Mouse (Mus musculus) midbrain, embryonic 14.5 days (tissue): ENCODE measurements around the gene Tcl1. TPM values are rescaled to one million over a fixed set of nuclear protein-coding genes. Genes with fewer than 3 reads are reported as not detected.
A peak's percentile ranks its signal among the peaks of the same experiment; 100 is the strongest.
"Not testable (repeated sequence)": the region's sequence is repeated elsewhere in the genome, so short reads cannot be mapped to it uniquely, and the experiment has no call there.

Source experiments
- ATAC-seq: fragments of 200-750 bp; cut with Nextera tagmentation; 2 replicates; pipeline ENCODE4 v1.8.0; 2017; ENCODE audit warnings: moderate number of reproducible peaks, moderate library complexity; ENCODE audit not compliant: low FRiP score, low TSS enrichment
- DNase-seq: peaks from one replicate; pipeline ENCODE4 v3.0.0-alpha.2; 2015
- H3K27ac ChIP-seq: fragments of 300-500 bp; sonication (generic); replicated peaks from 2 replicates; pipeline ENCODE4 v1.5.1; 2014; ENCODE audit warnings: mild to moderate bottlenecking, low read depth, low read length, moderate library complexity
- H3K27me3 ChIP-seq: fragments of 300-500 bp; sonication (generic); 2 replicates; pipeline ENCODE4 v1.6.1; 2014; ENCODE audit warnings: low read length, control low read depth, mixed read lengths; ENCODE audit not compliant: control insufficient read depth, insufficient read depth
- H3K36me3 ChIP-seq: fragments of 300-500 bp; sonication (generic); 2 replicates; pipeline ENCODE4 v1.6.1; 2014; ENCODE audit warnings: low read length, control low read depth; ENCODE audit not compliant: control insufficient read depth, insufficient read depth
- H3K4me1 ChIP-seq: fragments of 300-500 bp; sonication (generic); 2 replicates; pipeline ENCODE4 v1.6.1; 2014; ENCODE audit warnings: mild to moderate bottlenecking, antibody characterized with exemption, low read length, control low read depth; ENCODE audit not compliant: control insufficient read depth, insufficient read depth
- H3K4me2 ChIP-seq: fragments of 300-500 bp; sonication (generic); 2 replicates; pipeline ENCODE4 v1.6.1; 2014; ENCODE audit warnings: mild to moderate bottlenecking, low read length, moderate library complexity
- H3K4me3 ChIP-seq: fragments of 300-500 bp; sonication (generic); replicated peaks from 2 replicates; pipeline ENCODE4 v1.5.1; 2014; ENCODE audit warnings: low read depth, low read length
- H3K9ac ChIP-seq: fragments of 300-500 bp; sonication (generic); replicated peaks from 2 replicates; pipeline ENCODE4 v1.6.1; 2014; ENCODE audit warnings: mild to moderate bottlenecking, low read length, moderate library complexity
- H3K9me3 ChIP-seq: fragments of 300-500 bp; sonication (generic); 2 replicates; pipeline ENCODE4 v1.6.1; 2016; ENCODE audit warnings: low read length, control low read depth, mixed read lengths; ENCODE audit not compliant: control insufficient read depth
- WGBS: fragments of 180-500 bp; shearing (Covaris S2); extraction: QIAGEN DNeasy Blood & Tissue Kit; methylation state at CpG from one replicate; pipeline ENCODE4 v1.1.7; 2014; 5-methylcytosine and 5-hydroxymethylcytosine counted together
- polyA plus RNA-seq: library from polyadenylated mRNA; unstranded; fragments of >200 nt; fragmentation: Nextera tagmentation; extraction: Ambion mirVana; gene quantifications from 2 replicates; pipeline ENCODE4 v1.2.1, GENCODE M21; 2014

Gene Tcl1
- polyA plus RNA-seq, 1 experiment from 2014 or later: not detected

DNA sequence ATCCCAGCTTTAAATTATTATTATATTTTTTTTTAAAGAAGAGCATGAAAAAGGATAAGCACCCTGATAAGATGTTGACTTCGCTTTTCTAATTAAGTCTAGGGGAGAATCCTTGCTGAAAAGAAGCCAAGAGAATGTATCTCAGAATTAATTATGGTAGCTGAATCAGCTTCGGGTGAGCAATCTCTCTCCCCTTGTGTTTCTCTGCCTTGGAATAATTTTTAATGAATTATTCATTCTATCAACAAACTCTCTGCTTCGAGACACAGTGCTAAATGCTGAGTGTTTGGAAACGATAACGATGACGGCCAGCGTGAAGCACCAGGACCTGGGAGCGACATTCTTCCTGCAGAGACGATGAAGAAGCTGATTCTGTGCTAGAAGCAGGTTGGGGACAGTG lies 16.5 kb upstream of the Tcl1 start:
- WGBS: 48% methylated on average over 9 of the region's 9 CpGs
- Histone ChIP-seq H3K9ac (no peak overlapping the region), H3K4me2 (no peak overlapping the region), H3K27ac (peak overlapping the region; percentile 71), H3K27me3 (no peaks in the 10 kb centered on the region), H3K9me3 (no peaks in the 10 kb centered on the region), H3K4me3 (no peak overlapping the region), H3K4me1 (peaks cover 8% of the 10 kb centered on the region), H3K36me3 (no peaks in the 10 kb centered on the region)
- ATAC-seq (no peak), DNase-seq (peak; percentile 48)

DNA sequence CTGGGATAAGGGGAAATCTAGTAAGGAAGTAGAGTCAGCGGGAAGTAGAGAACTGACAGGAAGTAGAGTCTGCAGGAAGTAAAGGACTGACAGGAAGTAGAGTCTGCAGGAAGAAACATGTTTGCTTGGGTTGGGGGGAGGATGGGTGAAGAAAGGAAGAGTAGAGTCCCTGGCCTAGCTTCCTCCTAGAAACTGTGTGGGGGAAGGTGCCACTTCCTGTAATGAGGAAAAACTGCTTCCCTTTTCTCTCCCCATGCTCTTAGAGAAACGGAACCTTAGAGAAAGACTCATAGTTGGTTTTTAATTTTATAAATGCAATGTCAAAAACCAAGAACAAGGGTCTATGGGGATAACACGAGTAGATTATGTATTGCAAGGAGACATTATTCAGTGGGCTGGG lies 12.5 kb upstream of the Tcl1 start:
- H3K9ac ChIP-seq: no peak overlapping the region
- no peaks in the 10 kb centered on the region for H3K9me3 ChIP-seq
- H3K4me1 ChIP-seq: peaks cover 9% of the 10 kb centered on the region
- no peak overlapping the region for H3K4me3 ChIP-seq
- no peaks in the 10 kb centered on the region for H3K36me3 ChIP-seq
- no peak overlapping the region for H3K4me2 ChIP-seq
- DNase-seq (no peak), ATAC-seq (no peak)
- H3K27me3 ChIP-seq: no peaks in the 10 kb centered on the region
- H3K27ac ChIP-seq: no peak overlapping the region
- 93% methylated on average over 3 of the region's 3 CpGs for WGBS

DNA sequence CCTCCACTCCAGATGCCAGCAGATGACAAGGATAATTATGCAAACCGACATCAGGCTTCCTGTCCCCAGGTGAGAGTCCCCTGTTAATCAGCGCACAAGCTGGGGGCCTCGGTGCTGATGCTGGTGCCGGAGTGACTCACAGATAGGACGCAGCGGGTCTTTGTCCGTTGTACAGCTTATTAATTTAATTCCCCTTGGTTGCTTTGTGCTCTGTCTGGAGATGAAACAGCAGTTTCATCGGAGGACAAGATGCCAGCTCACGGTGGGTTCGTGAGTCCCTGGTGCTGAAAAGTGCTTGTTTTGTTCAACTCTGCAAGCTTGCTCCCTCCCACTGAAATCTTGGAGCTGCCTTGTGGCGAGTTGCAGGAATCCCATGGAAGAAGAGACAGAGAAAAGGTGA lies 11.8 kb upstream of the Tcl1 start:
- peak overlapping the region; percentile 27 for H3K4me2 ChIP-seq
- H3K27ac ChIP-seq: peak overlapping the region; percentile 45; the same call in 1 of the 2 replicates
- H3K27me3 ChIP-seq: no peaks in the 10 kb centered on the region
- whole genome bisulfite sequencing: 43% methylated on average over 11 of the region's 11 CpGs
- peak; percentile 53 for DNase-seq
- peaks cover 9% of the 10 kb centered on the region for H3K4me1 ChIP-seq
- H3K4me3 ChIP-seq: no peak overlapping the region
- no peaks in the 10 kb centered on the region for H3K36me3 ChIP-seq
- H3K9ac ChIP-seq: no peak overlapping the region; the same call in 1 of the 2 replicates
- H3K9me3 ChIP-seq: no peaks in the 10 kb centered on the region
- ATAC-seq: no peak

DNA sequence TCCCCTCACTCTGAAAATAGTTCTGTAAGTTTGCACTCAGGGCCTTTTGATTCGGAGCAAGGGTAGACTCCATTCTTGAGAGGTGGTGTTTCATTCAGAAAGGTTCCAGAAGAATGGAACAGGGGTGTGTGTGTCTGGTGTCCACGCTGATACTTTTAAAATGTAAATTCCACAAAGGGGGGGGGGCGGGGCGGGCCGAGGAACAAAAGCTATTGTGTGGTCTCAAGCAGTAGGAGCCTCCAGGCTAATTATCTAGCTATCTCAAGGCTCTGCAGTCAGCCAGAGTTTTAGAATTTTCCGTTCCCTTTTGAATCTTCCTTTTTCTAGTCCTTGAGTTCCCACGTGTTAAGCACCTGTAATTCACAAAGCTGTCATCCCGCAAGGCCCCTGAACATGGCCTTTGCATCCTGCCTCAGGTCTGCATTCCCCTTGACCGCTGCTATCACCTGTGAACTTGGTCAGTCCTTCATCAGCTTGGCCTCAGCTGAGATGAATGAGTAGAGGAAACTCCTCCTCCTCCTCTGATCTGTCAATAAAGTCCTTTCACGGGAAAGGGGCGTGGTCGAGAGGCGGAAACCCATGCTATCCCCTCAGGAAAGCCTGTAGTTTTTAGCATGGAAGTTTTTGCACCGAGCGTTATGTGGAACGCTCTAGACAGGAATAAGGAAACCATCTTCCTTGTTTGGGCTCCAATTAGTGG lies 2.2 kb upstream of the Tcl1 start:
- no peaks in the 10 kb centered on the region for H3K36me3 ChIP-seq
- ATAC-seq (no peak), DNase-seq (no peak)
- 43% methylated on average over 16 of the region's 16 CpGs for whole genome bisulfite sequencing
- H3K27me3 ChIP-seq: no peaks in the 10 kb centered on the region
- H3K27ac ChIP-seq: no peak overlapping the region
- no peak overlapping the region for H3K4me2 ChIP-seq
- no peaks in the 10 kb centered on the region for H3K9me3 ChIP-seq
- H3K4me1 ChIP-seq: no peaks in the 10 kb centered on the region
- no peak overlapping the region for H3K9ac ChIP-seq
- no peak overlapping the region for H3K4me3 ChIP-seq

DNA sequence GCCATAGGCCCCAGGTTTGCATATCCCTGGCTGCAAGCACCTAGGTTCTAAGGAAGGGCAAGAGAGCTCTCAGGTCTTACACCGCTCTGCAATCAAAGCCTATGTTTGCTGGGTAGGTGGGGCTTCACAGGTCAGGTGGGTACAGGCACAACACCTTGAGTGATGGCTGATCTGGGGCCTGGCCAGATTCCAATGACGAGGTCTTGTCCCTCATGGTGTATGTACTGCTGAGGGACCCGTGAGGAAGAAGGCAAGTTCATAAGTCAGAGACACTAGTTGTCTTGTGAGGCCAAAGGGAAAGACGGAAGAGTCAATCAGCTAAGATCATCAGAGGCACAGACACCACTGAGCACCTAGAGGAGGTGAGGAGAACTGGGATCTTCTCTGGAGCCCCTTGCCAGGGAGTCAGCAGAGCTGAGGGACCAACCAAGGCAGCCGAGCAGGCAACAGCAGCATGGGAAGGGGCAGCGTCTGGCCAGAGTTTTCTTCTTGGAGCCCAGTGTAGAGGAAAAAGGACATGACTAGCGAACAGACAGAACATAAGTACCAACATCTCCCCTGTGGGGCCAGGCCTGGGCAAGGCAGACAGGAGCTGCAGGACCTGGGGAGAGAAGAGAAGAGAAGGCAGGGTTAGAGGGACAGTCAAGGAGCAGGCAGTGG lies 5.4 kb downstream of the Tcl1 start:
- 92% methylated on average over 7 of the region's 7 CpGs for WGBS
- no peak overlapping the region for H3K9ac ChIP-seq
- no peak for DNase-seq
- no peaks in the 10 kb centered on the region for H3K9me3 ChIP-seq
- H3K27ac ChIP-seq: no peak overlapping the region
- H3K4me1 ChIP-seq: no peaks in the 10 kb centered on the region
- H3K36me3 ChIP-seq: no peaks in the 10 kb centered on the region
- H3K27me3 ChIP-seq: no peaks in the 10 kb centered on the region
- H3K4me3 ChIP-seq: no peak overlapping the region
- ATAC-seq: no peak
- H3K4me2 ChIP-seq: no peak overlapping the region

DNA sequence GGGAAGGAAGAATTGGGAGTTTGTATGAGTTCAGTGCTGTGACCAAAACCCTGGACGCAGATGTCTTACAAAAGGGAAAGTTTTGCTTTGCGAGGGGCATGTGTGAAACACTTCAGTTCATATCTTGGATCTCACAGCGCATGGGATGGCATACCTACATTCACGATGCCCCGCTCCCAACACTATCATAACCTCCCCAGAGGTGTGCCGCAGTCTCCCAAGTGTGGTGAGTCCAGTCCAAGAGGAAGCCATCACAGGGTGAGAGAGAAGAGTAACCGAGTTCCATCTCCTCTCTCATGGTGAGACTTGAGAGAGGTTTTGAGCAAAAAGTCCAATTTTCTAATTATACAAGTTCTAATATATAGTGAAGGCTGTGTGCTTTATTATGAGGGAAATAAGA lies 13.4 kb downstream of the Tcl1 start:
- 95% methylated on average over 7 of the region's 7 CpGs for WGBS
- H3K9ac ChIP-seq: no peak overlapping the region
- H3K36me3 ChIP-seq: no peaks in the 10 kb centered on the region

DNA sequence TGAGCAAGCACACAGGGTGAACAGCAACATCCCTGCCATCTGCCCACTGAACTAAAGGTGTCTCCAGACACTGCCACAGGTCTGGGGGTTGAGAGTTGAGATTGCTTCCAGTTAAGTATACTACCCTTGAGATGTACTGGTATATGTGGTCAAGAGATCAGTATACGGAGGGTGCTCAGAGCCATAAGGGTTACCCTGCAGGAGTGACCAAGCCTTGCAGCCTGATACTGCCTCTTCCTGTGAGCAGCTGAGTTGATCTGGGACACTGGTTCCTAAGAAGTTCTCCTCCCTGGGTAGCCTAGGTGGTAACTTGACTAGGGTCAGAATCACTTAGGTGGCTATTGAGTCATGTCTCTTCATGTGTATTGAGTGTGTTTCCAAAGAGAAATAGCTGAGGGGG lies 14.2 kb downstream of the Tcl1 start:
- WGBS: 96% methylated on average over 1 of the region's 1 CpGs
- Histone ChIP-seq H3K9me3 (no peaks in the 10 kb centered on the region), H3K27me3 (no peaks in the 10 kb centered on the region), H3K4me3 (no peak overlapping the region), H3K9ac (no peak overlapping the region), H3K36me3 (no peaks in the 10 kb centered on the region), H3K27ac (no peak overlapping the region), H3K4me2 (no peak overlapping the region), H3K4me1 (no peaks in the 10 kb centered on the region)
- ATAC-seq (no peak), DNase-seq (no peak)

More for the DNA sequence above, 13.4 kb downstream of the Tcl1 start:
- Histone ChIP-seq H3K9me3 (no peaks in the 10 kb centered on the region), H3K4me3 (no peak overlapping the region), H3K4me1 (no peaks in the 10 kb centered on the region), H3K4me2 (no peak overlapping the region), H3K27me3 (no peaks in the 10 kb centered on the region), H3K27ac (no peak overlapping the region)
- DNase-seq (no peak), ATAC-seq (no peak)

DNA sequence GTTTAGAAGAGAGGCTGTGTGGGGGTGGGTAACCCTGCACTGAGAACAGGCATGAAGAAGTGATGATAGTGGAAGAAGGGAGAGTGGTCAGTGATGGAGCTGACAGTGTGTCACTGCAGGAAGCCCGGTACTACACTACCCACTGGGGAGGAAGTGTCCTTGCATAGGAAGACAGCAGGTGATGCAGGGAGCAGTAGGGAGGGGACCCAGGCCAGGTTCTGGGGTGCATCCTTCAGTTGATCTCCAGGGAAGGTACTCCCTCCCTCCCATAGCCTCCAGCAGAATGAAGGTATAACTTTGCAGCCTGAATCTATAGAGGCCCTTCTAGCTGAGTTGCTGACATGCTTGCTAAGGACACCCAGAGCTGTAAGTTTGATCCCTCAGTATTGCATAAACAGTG lies 15.5 kb downstream of the Tcl1 start:
- 65% methylated on average over 1 of the region's 1 CpGs for WGBS
- H3K36me3 ChIP-seq: no peaks in the 10 kb centered on the region
- no peak overlapping the region for H3K4me3 ChIP-seq

DNA sequence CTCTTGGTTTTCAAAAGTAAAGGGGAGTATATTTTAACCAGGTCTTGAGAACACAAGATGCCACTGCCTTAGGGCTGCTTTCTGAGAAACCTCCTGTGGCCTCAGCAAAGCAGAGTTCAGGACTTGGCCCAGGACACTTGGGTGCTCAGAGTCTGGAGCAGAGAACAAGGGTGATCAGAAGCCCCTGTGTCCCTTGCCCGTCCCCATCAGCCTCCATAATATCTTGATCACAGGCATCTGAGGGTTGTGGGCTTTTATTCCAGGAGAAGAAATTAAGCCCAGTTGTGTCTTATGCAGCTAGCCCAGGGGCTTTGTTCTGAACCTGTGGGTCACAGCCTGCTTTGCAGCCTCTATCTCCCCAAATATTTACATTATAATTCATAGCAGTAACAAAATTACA lies 20.9 kb downstream of the Tcl1 start, which contains the start of gene Tcl1b4:
Gene Tcl1b4, plus strand, starts transcription at position 301 of the 400 bp plus-strand sequence.
- not testable (repeated sequence) for DNase-seq, H3K4me3 ChIP-seq, H3K36me3 ChIP-seq, H3K4me1 ChIP-seq, ATAC-seq, H3K27me3 ChIP-seq, H3K9ac ChIP-seq, H3K27ac ChIP-seq, H3K4me2 ChIP-seq, H3K9me3 ChIP-seq
- 89% methylated on average over 1 of the region's 1 CpGs for WGBS

More for the DNA sequence above, 15.5 kb downstream of the Tcl1 start:
- Histone ChIP-seq H3K9me3 (no peaks in the 10 kb centered on the region), H3K4me2 (no peak overlapping the region), H3K9ac (no peak overlapping the region), H3K4me1 (no peaks in the 10 kb centered on the region), H3K27ac (no peak overlapping the region), H3K27me3 (no peaks in the 10 kb centered on the region)
- no peak for DNase-seq
- no peak for ATAC-seq
